Mouse (Mus musculus): ENCODE measurements around the gene Gm3183. TPM values are rescaled to one million over a fixed set of nuclear protein-coding genes. Genes with fewer than 3 reads are reported as not detected.
"Not testable (repeated sequence)": the region's sequence is repeated elsewhere in the genome, so short reads cannot be mapped to it uniquely, and the experiment has no call there.

The Gm3183 gene
- not detected in 2 replicates for polyA plus RNA-seq (2016; fragmentation: Nextera tagmentation; extraction: Ambion mirVana)

DNA sequence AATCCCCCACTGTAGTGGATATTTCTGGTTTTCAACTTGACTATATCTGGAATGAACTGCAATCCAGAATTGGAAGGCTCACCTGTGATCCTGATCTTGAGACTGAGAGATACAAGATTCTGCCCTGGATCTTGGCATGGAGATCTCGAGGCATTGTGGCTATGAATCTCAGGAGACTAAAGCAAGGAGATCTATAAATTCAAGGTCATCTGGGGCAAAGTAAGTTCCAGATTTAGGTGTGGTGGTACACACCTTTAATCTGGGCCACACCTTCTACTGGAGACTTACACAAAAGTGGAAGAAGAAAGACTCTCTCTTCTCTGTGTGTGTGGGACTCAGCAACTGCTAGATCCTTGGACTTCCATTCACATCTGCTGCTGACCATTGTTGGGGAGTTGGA lies at the start of gene Gm3183:
TSS of gene Gm3183 (plus strand) at position 301 of the 400 bp plus-strand sequence.
- H3K27ac ChIP-seq; DNase-seq (ENCODE audit: low spot score); H3K27me3 ChIP-seq (ENCODE audit: insufficient read depth, poor library complexity, severe bottlenecking); H3K4me3 ChIP-seq; H3K4me1 ChIP-seq; H3K36me3 ChIP-seq; H3K9me3 ChIP-seq: not testable (repeated sequence)
- no CpG with 5 or more reads among the region's 1 CpGs for WGBS

Other genes starting within 250 kb of the Gm3183 start
- gene Gm3147, start 249.1 kb upstream of the Gm3183 start, polyA plus RNA-seq (2016; fragmentation: Nextera tagmentation; extraction: Ambion mirVana): not detected in 2 replicates
- gene Gm6509, start 241.5 kb upstream of the Gm3183 start, polyA plus RNA-seq (2016; fragmentation: Nextera tagmentation; extraction: Ambion mirVana): not detected in 2 replicates
- gene Gm6205, start 217.1 kb upstream of the Gm3183 start, polyA plus RNA-seq (2016; fragmentation: Nextera tagmentation; extraction: Ambion mirVana): not detected in 2 replicates
- not detected in 2 replicates for gene Gm6367, start 123.2 kb downstream of the Gm3183 start, polyA plus RNA-seq (2016; fragmentation: Nextera tagmentation; extraction: Ambion mirVana)
- gene Gm7942, start 241.5 kb downstream of the Gm3183 start, polyA plus RNA-seq (2016; fragmentation: Nextera tagmentation; extraction: Ambion mirVana): not detected in 2 replicates